Mouse (Mus musculus): ENCODE results near the gene Inpp1.

The Inpp1 gene

GRCm38 (mm10) chr1:52816910-52817812, at the start of gene Inpp1:
TSS of gene Inpp1 (minus strand) at chr1:52817688.
- no peak for TF ChIP-seq GATA4 (IDR thresholded peaks at IDR 0.05; ENCODE audit: insufficient replicate concordance, low read length)

- no peak for TF ChIP-seq GATA4 (IDR thresholded peaks at IDR 0.05; ENCODE audit: insufficient replicate concordance, low read length)
Observed at GRCm38 (mm10) chr1:52866007-52866406, 48.5 kb upstream of the Inpp1 start.

GRCm38 (mm10) chr1:52864220-52864619, 46.7 kb upstream of the Inpp1 start:
- no peak for TF ChIP-seq GATA4 (IDR thresholded peaks at IDR 0.05; ENCODE audit: insufficient replicate concordance, low read length)

- TF ChIP-seq GATA4 (IDR thresholded peaks at IDR 0.05; ENCODE audit: insufficient replicate concordance, low read length), result no peak
Observed at GRCm38 (mm10) chr1:52855904-52856601, 38.6 kb upstream of the Inpp1 start.

GRCm38 (mm10) chr1:52849422-52849821, 31.9 kb upstream of the Inpp1 start:
- peak; percentile 89 for TF ChIP-seq GATA4 (IDR thresholded peaks at IDR 0.05; ENCODE audit: insufficient replicate concordance, low read length)

- no peak for TF ChIP-seq GATA4 (IDR thresholded peaks at IDR 0.05; ENCODE audit: insufficient replicate concordance, low read length)
Observed at GRCm38 (mm10) chr1:52846556-52846955, 29.1 kb upstream of the Inpp1 start.

GRCm38 (mm10) chr1:52844782-52845665, 27.5 kb upstream of the Inpp1 start, which contains the start of gene Hibch:
TSS of gene Hibch (plus strand) at chr1:52844929.
- TF ChIP-seq GATA4 (IDR thresholded peaks at IDR 0.05; ENCODE audit: insufficient replicate concordance, low read length), result peak; percentile 38; the same call in 1 of the 2 replicates

- TF ChIP-seq GATA4 (IDR thresholded peaks at IDR 0.05; ENCODE audit: insufficient replicate concordance, low read length), result no peak
Observed at GRCm38 (mm10) chr1:52844354-52844753, 26.9 kb upstream of the Inpp1 start.

GRCm38 (mm10) chr1:52839099-52839498, 21.6 kb upstream of the Inpp1 start:
- no peak for TF ChIP-seq GATA4 (IDR thresholded peaks at IDR 0.05; ENCODE audit: insufficient replicate concordance, low read length)

- TF ChIP-seq GATA4 (IDR thresholded peaks at IDR 0.05; ENCODE audit: insufficient replicate concordance, low read length), result no peak
Observed at GRCm38 (mm10) chr1:52817813-52818147, 292 bp upstream of the Inpp1 start.

GRCm38 (mm10) chr1:52816232-52816891, 1.1 kb downstream of the Inpp1 start:
- no peak for TF ChIP-seq GATA4 (IDR thresholded peaks at IDR 0.05; ENCODE audit: insufficient replicate concordance, low read length)

GRCm38 (mm10) chr1:52808456-52808855, 9.0 kb downstream of the Inpp1 start:
- TF ChIP-seq GATA4 (IDR thresholded peaks at IDR 0.05; ENCODE audit: insufficient replicate concordance, low read length), result no peak

- TF ChIP-seq GATA4 (IDR thresholded peaks at IDR 0.05; ENCODE audit: insufficient replicate concordance, low read length), result no peak
Observed at GRCm38 (mm10) chr1:52805041-52805440, 12.4 kb downstream of the Inpp1 start.

- TF ChIP-seq GATA4 (IDR thresholded peaks at IDR 0.05; ENCODE audit: insufficient replicate concordance, low read length), result no peak
Observed at GRCm38 (mm10) chr1:52802406-52802975, 15.0 kb downstream of the Inpp1 start.

All from liver, adult (tissue).